Mouse (Mus musculus): ENCODE results near the gene Cox15. TPM values are rescaled to one million over a fixed set of nuclear protein-coding genes. Genes with fewer than 3 reads are reported as not detected.
A peak's percentile ranks its signal among the peaks of the same experiment; 100 is the strongest.

Gene Cox15
- polyA plus RNA-seq, 1 experiment from 2014 or later: 14.5 TPM

GRCm38 (mm10) chr19:43754237-43754636 is 1.4 kb upstream of the Cox15 start:
- H3K4me3 ChIP-seq (replicated peaks): no peak overlapping the region
- 84% methylated on average over 2 of the region's 2 CpGs for WGBS
- H3K9ac ChIP-seq: no peak overlapping the region
- no peak for ATAC-seq (ENCODE audit: low FRiP score)
- H3K9me3 ChIP-seq: no peaks in the 10 kb centered on the region
- peaks cover 12% of the 10 kb centered on the region for H3K36me3 ChIP-seq (replicated peaks)
- peaks cover 13% of the 10 kb centered on the region for H3K4me1 ChIP-seq
- H3K4me2 ChIP-seq: no peak overlapping the region
- H3K27ac ChIP-seq: no peak overlapping the region
- H3K27me3 ChIP-seq: no peaks in the 10 kb centered on the region

GRCm38 (mm10) chr19:43753226-43753835 is 531 bp upstream of the Cox15 start:
- no peaks in the 10 kb centered on the region for H3K27me3 ChIP-seq
- H3K27ac ChIP-seq: peak overlapping the region; percentile 97
- H3K4me3 ChIP-seq (replicated peaks): peak overlapping the region; percentile 65
- peak; percentile 91 for ATAC-seq (ENCODE audit: low FRiP score)
- peaks cover 22% of the 10 kb centered on the region for H3K36me3 ChIP-seq (replicated peaks)
- H3K9ac ChIP-seq: peak overlapping the region; percentile 72
- H3K4me1 ChIP-seq: peaks cover 13% of the 10 kb centered on the region
- WGBS: 3% methylated on average over 23 of the region's 24 CpGs
- H3K9me3 ChIP-seq: no peaks in the 10 kb centered on the region
- peak overlapping the region; percentile 68 for H3K4me2 ChIP-seq

- no peak overlapping the region for H3K4me3 ChIP-seq (replicated peaks)
- peaks cover 54% of the 10 kb centered on the region for H3K36me3 ChIP-seq (replicated peaks)
- no peaks in the 10 kb centered on the region for H3K27me3 ChIP-seq
- no peak overlapping the region for H3K9ac ChIP-seq
- peaks cover 13% of the 10 kb centered on the region for H3K4me1 ChIP-seq
- H3K9me3 ChIP-seq: no peaks in the 10 kb centered on the region
- 96% methylated on average over 2 of the region's 2 CpGs for WGBS
- H3K4me2 ChIP-seq: no peak overlapping the region
- no peak overlapping the region for H3K27ac ChIP-seq
- ATAC-seq (ENCODE audit: low FRiP score): no peak
Observed at GRCm38 (mm10) chr19:43750008-43750407, 2.8 kb downstream of the Cox15 start.

- H3K36me3 ChIP-seq (replicated peaks): peaks cover 68% of the 10 kb centered on the region
- H3K4me3 ChIP-seq (replicated peaks): no peak overlapping the region
- H3K27ac ChIP-seq: no peak overlapping the region
- H3K27me3 ChIP-seq: no peaks in the 10 kb centered on the region
- ATAC-seq (ENCODE audit: low FRiP score): no peak
- WGBS: 94% methylated on average over 4 of the region's 4 CpGs
- no peaks in the 10 kb centered on the region for H3K9me3 ChIP-seq
- H3K4me1 ChIP-seq: 0 out of 2 replicates have a peak, but pooled peaks cover 7% of the 10 kb centered on the region
- no peak overlapping the region for H3K9ac ChIP-seq
- H3K4me2 ChIP-seq: no peak overlapping the region
Observed at GRCm38 (mm10) chr19:43747877-43748276, 4.9 kb downstream of the Cox15 start.

- no peak overlapping the region for H3K9ac ChIP-seq
- no peak overlapping the region for H3K27ac ChIP-seq
- H3K36me3 ChIP-seq (replicated peaks): peaks cover 86% of the 10 kb centered on the region
- 94% methylated on average over 3 of the region's 3 CpGs for WGBS
- H3K9me3 ChIP-seq: no peaks in the 10 kb centered on the region
- no peaks in the 10 kb centered on the region for H3K4me1 ChIP-seq
- ATAC-seq (ENCODE audit: low FRiP score): no peak
- H3K4me2 ChIP-seq: no peak overlapping the region
- H3K4me3 ChIP-seq (replicated peaks): no peak overlapping the region
- H3K27me3 ChIP-seq: no peaks in the 10 kb centered on the region
Observed at GRCm38 (mm10) chr19:43745740-43746139, 7.1 kb downstream of the Cox15 start.

- no peak overlapping the region for H3K9ac ChIP-seq
- peaks cover 86% of the 10 kb centered on the region for H3K36me3 ChIP-seq (replicated peaks)
- no peaks in the 10 kb centered on the region for H3K27me3 ChIP-seq
- no peak overlapping the region for H3K4me3 ChIP-seq (replicated peaks)
- WGBS: 95% methylated on average over 7 of the region's 7 CpGs
- no peaks in the 10 kb centered on the region for H3K4me1 ChIP-seq
- no peak for ATAC-seq (ENCODE audit: low FRiP score)
- H3K9me3 ChIP-seq: no peaks in the 10 kb centered on the region
- H3K4me2 ChIP-seq: no peak overlapping the region
- H3K27ac ChIP-seq: no peak overlapping the region
Observed at GRCm38 (mm10) chr19:43743401-43743800, 9.4 kb downstream of the Cox15 start.

- Histone ChIP-seq H3K4me3 (replicated peaks) (no peak overlapping the region), H3K9me3 (no peaks in the 10 kb centered on the region), H3K36me3 (replicated peaks) (peaks cover 86% of the 10 kb centered on the region), H3K4me2 (no peak overlapping the region), H3K27ac (no peak overlapping the region), H3K27me3 (no peaks in the 10 kb centered on the region), H3K4me1 (no peaks in the 10 kb centered on the region), H3K9ac (no peak overlapping the region)
- ATAC-seq (ENCODE audit: low FRiP score): no peak
- 99% methylated on average over 10 of the region's 10 CpGs for WGBS
Observed at GRCm38 (mm10) chr19:43738409-43738808, 14.4 kb downstream of the Cox15 start.

GRCm38 (mm10) chr19:43731157-43731556 is 21.6 kb downstream of the Cox15 start:
- ATAC-seq (ENCODE audit: low FRiP score): no peak
- 76% methylated on average over 7 of the region's 7 CpGs for WGBS
- Histone ChIP-seq H3K36me3 (replicated peaks) (peaks cover 41% of the 10 kb centered on the region), H3K4me2 (no peak overlapping the region), H3K9ac (no peak overlapping the region), H3K4me1 (peaks cover 2% of the 10 kb centered on the region; the same call in 1 of the 2 replicates), H3K4me3 (replicated peaks) (no peak overlapping the region), H3K27me3 (no peaks in the 10 kb centered on the region), H3K27ac (no peak overlapping the region), H3K9me3 (no peaks in the 10 kb centered on the region)

GRCm38 (mm10) chr19:43730037-43730428 is 22.8 kb downstream of the Cox15 start:
- Histone ChIP-seq H3K27ac (no peak overlapping the region), H3K9ac (0 out of 2 replicates have a peak overlapping the region, but pooled peaks have one; percentile 9), H3K4me3 (replicated peaks) (peak overlapping the region; percentile 22; the same call in 1 of the 2 replicates), H3K36me3 (replicated peaks) (peaks cover 42% of the 10 kb centered on the region), H3K27me3 (no peaks in the 10 kb centered on the region), H3K4me1 (peaks cover 2% of the 10 kb centered on the region; the same call in 1 of the 2 replicates), H3K9me3 (no peaks in the 10 kb centered on the region), H3K4me2 (peak overlapping the region; percentile 44)
- no peak for ATAC-seq (ENCODE audit: low FRiP score)
- WGBS: 29% methylated on average over 8 of the region's 8 CpGs

- H3K36me3 ChIP-seq (replicated peaks): peaks cover 43% of the 10 kb centered on the region
- no peaks in the 10 kb centered on the region for H3K27me3 ChIP-seq
- no peak for ATAC-seq (ENCODE audit: low FRiP score)
- H3K9ac ChIP-seq: peak overlapping the region; percentile 9; the same call in 1 of the 2 replicates
- peak overlapping the region; percentile 22; the same call in 1 of the 2 replicates for H3K4me3 ChIP-seq (replicated peaks)
- H3K4me1 ChIP-seq: peaks cover 2% of the 10 kb centered on the region; the same call in 1 of the 2 replicates
- H3K27ac ChIP-seq: no peak overlapping the region
- peak overlapping the region; percentile 44 for H3K4me2 ChIP-seq
- WGBS: 47% methylated on average over 22 of the region's 22 CpGs
- H3K9me3 ChIP-seq: no peaks in the 10 kb centered on the region
Observed at GRCm38 (mm10) chr19:43729296-43730036, 23.3 kb downstream of the Cox15 start.

GRCm38 (mm10) chr19:43726510-43727146 is 26.2 kb downstream of the Cox15 start:
- H3K9ac ChIP-seq: no peak overlapping the region
- H3K27me3 ChIP-seq: no peaks in the 10 kb centered on the region
- no peak overlapping the region for H3K4me3 ChIP-seq (replicated peaks)
- ATAC-seq (ENCODE audit: low FRiP score): no peak
- H3K9me3 ChIP-seq: no peaks in the 10 kb centered on the region
- 61% methylated on average over 15 of the region's 15 CpGs for WGBS
- H3K4me1 ChIP-seq: peaks cover 2% of the 10 kb centered on the region; the same call in 1 of the 2 replicates
- no peak overlapping the region for H3K27ac ChIP-seq
- peaks cover 48% of the 10 kb centered on the region for H3K36me3 ChIP-seq (replicated peaks)
- no peak overlapping the region for H3K4me2 ChIP-seq

GRCm38 (mm10) chr19:43724821-43725220 is 28.0 kb downstream of the Cox15 start:
- Histone ChIP-seq H3K9ac (no peak overlapping the region), H3K4me3 (replicated peaks) (no peak overlapping the region), H3K9me3 (no peaks in the 10 kb centered on the region), H3K4me2 (no peak overlapping the region), H3K4me1 (0 out of 2 replicates have a peak, but pooled peaks cover 2% of the 10 kb centered on the region), H3K36me3 (replicated peaks) (peaks cover 56% of the 10 kb centered on the region), H3K27ac (no peak overlapping the region), H3K27me3 (no peaks in the 10 kb centered on the region)
- ATAC-seq (ENCODE audit: low FRiP score): no peak
- 85% methylated on average over 7 of the region's 7 CpGs for WGBS

Data from forebrain, embryonic 12.5 days (tissue).